Mouse (Mus musculus) urinary bladder, adult 18-20 months (tissue): ENCODE measurements at regions not wholly inside any gene's neighbourhood (a gene's known extent, or its start where the extent isn't known, plus 50 kb on each side); places are given as distances from the start of the nearest gene placed in this dataset.
A peak's percentile ranks its signal among the peaks of the same experiment; 100 is the strongest.

ENCODE experiments used
- DNase-seq, 2 experiments: peaks; one replicate each; pipeline ENCODE4 v3.0.0; 2022; ENCODE audit warnings: low spot score in 2 of 2, mixed read lengths in 2 of 2

DNA sequence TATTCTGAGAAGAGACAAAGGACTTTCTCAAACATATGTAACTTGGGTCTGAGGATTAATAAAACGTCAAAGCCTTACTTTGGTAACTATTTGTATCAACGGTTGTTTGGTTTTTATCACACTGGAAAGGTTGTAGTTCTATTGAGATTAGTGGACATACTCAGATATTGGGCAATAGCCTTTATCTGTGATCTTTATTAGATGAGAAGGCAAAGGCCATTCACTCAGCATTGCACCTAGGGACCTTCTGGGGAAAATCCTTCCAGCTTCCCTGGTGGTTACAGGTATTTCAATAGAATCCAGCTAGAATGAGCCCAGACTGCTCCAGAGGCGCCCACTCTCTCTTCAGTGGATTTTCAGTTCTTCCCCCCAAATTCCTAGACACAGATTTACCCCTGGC, 89.6 kb upstream of the Ednrb start:
- DNase-seq: no peak

DNA sequence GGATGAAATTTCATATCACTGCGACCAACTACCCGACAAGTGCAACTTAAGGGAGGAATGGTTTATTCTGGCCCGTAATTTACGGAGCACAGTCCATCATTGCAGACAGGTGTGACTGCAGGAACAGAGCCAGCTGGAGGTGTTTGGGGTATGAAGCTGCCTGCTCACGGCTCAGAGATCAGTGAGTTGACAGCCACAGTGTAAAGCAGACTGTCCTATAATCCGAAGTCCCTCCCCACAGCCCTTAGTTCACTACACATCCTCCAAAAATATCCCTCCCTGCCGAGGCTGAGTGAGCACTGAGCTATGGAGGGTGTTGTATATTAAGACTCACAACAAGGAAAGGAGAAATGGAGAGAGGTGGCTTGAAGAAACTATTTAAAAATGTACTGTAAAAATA, 88.0 kb upstream of the Ednrb start:
- no peak for DNase-seq

DNA sequence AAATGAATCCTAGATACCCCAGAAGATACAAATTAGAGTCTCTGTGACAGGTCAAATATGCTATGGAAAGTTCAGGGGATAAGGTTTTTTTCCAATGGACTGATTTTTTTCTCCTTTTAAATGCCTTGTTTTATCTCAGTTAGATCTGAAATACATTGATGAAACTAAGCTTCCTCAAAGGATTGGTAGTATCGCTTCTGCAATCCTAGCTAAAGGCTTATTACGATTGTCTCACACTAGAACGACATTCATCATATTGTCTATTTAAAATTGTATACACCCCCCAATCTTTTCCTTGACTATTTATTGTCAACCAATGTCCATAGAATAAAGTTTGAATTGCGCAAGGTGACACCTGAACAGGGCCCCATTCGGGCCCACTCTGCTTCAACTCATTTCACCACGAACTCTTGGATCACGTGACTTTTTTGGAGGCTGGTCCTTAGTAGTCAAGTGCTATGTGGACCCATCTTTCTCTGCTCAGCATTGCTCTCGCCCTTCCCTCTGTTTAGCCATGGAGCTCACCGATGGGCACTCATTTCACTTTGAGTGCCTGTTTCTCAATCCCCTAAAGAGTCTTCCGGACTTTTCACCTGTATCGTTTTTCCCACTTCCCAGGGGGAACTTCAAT, 85.6 kb upstream of the Ednrb start:
- no peak for DNase-seq

DNA sequence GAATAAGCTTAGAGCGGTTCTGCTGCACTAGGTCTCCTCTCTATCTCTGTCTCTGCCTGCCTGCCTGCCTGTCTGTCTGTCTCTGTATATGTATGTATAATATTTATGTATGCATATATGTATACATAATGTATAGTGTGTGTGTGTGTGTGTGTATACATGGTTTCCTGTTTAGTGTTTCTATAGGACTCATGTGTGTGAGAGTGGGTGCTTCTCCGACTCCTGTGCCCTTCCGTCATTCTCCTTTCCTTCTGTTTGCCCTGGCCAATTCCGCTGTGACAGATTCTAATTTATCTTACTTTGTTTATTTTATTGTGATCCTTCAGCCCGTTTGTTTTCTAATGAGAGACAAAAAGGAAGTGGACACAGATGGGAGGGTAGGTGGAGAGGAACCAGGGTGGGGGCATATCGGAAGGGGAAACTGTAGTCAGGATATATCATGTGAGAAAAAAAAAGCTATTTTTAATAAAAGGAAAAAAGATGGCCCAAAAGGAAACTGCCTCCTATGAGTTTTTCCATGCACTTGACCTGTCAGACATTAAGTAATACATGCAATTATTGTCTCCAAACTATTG, 85.0 kb upstream of the Ednrb start:
- DNase-seq: no peak

DNA sequence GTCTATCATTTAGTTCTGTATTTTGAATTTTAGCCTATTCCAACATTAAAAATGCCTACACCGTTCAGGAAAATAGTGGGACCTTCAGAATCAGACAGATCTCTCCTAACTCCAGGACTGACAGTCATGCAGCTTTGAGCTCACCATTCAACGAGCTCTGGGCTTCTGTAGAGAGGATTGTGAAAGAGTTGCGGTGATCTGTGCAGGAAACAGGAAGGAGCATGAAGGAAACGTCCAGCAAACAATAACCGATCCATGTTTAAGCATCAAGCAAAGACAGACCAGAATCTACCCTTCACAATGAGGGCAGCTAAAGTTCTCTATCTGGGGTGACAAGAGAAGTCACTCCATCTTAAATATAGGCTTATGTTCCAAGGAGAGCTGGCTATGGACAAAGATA, 76.0 kb upstream of the Ednrb start:
- no peak for DNase-seq

DNA sequence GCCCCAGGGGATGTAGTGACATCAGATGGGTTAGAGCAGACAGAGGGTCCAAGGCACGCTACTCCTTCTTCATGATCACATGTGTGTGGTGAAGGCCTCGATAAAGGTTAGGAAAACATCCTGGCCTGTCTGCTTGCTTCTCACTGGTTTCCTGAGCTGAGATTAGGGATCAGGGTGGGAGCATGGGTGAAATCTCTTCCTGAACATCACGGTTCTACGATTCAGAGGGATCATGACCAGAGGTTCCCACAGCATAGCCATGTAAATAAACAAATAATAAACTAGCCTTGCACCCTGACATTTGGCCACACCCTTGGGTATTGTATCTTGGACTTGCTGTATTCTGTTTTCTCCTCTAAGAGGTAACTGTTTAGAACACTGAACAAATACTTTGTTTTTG, 75.2 kb upstream of the Ednrb start:
- no peak for DNase-seq

DNA sequence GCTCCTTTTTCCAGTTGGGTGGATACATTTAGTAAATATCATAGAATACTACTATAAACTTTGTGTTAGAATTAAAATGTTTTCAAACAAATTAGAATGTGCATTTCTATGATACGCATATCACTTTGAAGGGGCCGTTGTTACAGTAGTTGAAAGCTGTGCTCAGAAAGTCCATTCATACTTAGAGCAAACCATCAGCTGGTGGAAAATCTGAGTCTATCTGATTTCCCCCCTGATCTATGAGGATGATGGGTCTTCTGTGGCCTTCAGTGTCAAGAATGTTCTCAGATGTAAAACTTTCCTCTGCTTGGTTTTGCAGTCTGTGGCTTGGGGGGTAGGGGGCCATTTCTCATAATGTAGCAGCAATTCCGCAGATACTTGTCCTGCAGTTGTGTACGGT, 69.3 kb upstream of the Ednrb start:
- DNase-seq: no peak

DNA sequence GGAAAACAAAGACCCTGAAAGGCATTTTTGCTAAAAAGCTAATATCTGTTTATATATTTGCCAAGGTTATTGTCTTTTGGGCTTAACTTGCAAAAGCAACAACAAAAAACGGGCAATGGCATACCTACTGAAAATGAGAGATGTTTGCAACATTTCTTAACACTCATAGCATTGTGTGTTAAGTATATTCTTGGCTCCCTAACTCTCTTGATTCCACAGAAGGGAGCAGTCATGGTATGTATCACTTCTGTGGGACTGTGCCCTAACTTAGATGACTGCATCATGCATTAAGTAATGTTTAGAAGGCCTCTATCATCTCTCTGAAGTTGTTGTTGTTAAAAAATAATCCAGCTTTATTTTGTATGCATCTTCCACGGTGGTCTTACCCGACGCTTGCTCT, 67.5 kb upstream of the Ednrb start:
- no peak for DNase-seq

DNA sequence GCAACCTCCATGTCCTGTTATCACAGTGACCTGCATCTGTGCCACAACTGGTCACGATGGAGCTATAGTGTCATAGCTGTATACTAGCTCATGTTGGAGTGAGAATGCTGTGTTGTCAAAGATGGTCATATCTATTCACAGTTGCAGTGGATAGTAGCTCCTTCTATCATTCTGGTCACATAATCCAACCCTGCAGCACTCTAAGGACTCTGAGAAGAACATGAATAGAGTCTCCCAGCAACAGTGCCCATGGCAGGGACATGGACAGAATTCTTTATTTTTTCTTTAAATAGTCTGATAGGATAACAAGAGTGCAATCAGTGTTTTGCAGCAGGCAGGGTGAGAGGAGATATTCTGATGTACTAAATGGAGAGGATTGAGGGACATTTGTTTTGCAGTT, 67.1 kb upstream of the Ednrb start:
- no peak for DNase-seq

DNA sequence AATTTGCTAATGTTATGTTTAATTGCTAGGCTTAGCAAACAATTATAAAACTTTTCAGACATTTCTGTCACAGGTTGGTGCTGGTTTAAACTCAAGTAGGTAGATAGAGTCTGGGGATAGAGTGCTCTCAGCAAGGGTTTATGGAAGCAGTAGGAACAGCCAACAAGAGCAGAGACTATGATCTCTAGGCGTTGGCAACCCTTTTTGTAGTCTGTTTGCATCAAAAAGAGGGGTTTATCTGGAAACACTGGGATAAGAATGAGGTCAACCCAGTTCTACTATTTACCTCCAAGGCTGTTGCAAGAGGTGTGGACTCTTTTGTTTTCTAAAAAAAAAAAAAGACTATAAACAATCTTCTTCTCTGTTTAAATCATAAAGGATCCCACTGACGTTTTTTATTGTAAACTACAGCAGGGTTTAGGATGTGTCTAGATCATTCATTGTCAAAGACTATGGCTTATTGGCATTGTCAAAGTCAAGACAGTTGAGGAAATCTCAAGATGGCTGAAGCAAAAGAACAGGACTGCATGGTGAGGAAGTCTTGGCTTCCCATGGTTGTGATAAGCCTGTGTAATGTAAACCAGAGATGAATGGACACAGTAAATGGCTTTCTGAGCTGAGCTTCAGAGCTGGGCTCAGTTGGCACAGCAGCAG, 62.3 kb upstream of the Ednrb start:
- DNase-seq: no peak

DNA sequence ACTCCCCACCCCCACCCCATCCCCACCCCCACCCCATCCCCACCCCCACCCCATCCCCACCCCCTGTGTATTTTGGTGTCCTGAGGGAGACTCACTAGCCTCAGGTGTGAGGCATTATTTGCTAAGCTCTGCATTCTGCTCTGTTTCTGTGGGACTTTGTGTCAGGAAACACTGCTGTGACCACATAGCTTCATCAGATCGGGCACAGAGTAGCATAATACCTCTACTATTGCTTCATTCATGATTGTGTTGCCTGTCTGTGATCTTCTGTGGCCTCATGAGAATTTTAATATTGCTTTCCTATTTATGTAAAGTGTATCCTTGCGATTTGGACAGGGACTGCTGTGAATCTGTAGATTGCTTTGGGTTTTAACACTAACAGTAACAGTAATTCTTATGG, 56.6 kb upstream of the Ednrb start:
- DNase-seq: no peak

DNA sequence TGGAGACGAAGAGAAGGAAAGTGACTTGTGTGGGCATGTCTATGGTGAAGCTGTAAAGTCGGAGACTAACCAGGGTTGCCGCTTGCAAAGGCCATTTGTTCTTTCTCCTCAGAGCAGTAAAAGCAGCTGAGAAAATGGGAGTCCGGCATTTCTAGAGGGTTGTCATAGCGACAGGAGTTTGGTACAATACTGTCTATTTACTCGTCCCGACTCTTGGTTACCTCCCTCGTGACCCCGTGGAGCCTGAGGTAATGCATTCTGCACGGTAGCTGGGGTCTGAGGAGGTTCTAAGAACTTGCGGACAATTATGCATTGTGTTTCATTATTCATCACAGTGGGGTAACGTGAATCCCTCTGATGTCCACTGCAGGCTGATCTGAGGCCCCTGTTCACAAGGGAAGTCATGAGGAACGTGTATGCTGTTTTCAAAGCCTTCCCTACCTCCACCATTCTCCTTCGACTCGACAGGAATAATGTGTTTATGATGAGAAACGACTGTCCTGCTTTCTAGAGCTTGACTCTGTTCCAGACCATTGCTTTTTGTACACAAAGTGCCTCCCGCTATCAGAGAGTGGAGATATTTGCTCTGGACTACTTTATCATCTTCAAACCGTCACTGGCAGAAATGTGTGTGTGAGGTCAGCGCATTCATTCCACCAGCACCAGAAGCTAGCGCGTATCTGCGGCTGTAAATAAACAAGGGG, 55.1 kb upstream of the Ednrb start:
- DNase-seq: peak in 1 of 2 experiments; percentile 1

DNA sequence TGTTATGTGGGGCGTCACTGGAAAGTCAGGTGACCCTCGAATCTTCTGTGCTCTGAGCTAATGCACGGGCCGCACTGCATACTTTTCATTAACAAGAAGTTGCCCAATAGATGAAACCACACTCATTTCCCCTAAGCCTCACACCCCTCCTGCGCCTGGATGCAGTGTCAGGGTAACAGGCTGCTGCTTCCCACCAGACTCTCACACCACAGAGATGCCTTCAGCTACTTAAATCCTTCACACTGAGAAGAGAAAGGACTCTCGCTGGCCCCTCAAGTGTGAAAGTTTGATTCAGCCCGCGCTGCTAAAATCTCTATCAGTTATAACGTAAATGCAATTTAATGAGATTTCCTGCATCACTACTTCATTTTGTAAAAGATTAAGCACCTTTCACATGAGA, 54.5 kb upstream of the Ednrb start:
- peak in 1 of 2 experiments; percentile 1 for DNase-seq

DNA sequence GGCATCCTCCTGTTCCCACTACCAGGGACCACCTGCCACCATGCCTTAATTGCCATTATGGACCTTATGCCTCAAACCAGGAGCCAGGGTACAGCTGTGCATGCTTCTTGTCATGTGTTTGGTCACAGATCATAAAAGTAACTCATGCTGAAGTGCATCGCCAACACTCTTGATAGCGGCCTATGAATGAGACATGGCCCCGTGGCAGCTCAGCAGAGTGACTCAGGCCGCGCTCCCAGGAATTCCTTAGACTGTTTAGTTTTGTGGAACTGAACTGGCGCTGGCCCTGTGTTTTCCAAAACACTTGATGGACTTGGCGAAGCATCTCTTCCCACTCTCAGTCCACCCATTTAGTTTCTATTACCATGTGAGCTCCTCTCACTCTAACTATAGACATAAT, 51.1 kb upstream of the Ednrb start:
- DNase-seq: no peak
